Mouse (Mus musculus) urinary bladder, postnatal 4 days (tissue): ENCODE results near the gene Rsc1a1.

Experiments used
- DNase-seq, 2 experiments: peaks; one replicate each; pipeline ENCODE4 v3.0.0; 2021 to 2022; ENCODE audit warnings: low spot score in 2 of 2

Gene Rsc1a1

DNA sequence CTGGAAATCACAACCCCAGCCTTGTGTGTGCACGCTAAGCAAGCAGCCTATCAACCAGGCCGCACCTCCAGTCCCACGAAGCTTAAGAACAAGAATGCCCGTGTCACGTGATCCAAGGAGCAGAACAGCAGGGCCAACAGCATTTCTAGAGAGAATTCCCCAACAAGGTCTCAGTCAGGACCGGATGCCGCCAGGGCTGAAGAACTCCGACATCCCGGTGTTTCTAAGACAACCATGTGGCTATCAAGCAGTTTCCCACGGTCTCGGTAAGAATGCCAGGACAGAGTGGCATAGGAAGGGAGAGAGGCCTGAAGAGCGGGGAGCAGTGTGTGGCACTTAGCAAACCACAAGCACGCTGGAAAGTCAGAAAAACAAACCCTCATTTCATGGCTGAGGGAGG, 31.6 kb downstream of the Rsc1a1 start:
- DNase-seq: no peak

DNA sequence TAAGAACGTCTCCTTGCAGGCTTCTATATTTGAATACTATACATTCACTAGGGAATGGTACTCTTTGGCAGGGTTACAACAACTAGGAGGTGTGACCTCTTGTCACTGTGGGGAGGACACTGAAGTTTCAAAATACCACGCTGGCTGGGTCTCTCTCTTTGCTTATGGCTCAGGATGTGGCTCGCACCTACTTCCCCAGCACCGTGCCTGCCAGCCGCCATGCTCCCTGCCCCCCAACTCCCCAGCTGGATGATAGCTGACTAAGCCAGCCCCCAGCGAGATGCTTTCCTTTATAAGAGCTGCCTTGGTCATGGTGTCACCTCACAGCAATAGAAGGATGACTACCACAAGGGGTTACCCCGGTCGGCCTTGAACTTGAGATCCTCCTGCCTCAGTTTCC, 32.4 kb downstream of the Rsc1a1 start:
- DNase-seq: no peak

DNA sequence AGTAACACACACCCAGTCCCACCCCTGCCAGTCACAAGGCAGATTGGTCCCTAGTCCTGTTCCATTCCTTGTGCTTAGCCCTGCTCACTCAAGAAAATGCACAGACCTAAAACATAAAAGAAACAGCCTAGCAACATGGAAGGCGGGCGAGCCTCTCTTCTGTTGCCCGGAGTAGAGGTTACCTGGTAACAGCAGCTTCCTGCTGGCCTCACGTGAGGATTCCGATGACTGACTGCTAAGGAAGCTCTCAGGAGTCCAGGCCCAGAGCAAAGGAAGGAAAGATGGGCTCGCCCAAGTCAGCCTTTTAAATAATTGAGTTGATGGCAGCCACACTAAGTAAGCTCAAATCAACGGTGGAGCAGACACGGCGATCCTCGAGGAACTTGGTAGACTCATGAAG, 33.5 kb downstream of the Rsc1a1 start:
- no peak for DNase-seq

DNA sequence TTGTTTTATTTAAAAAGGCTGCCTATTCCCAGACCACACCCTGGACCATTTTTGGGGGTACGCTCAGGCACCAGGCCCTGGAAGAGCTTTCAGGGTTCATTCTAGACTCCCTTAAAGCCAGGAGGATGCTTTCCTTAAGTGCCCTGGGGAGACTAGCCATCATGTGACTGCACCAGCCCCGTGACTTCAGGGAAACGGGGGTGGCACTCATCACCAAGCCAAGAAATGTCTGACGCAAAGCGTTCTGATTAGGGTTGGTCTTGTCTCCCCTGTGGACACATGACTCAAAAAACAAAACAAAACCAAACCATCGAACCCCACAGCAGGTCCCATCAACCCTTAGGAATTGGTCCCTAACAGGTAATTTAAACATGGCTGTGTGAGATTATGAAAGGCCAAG, 34.1 kb downstream of the Rsc1a1 start:
- DNase-seq: no peak

DNA sequence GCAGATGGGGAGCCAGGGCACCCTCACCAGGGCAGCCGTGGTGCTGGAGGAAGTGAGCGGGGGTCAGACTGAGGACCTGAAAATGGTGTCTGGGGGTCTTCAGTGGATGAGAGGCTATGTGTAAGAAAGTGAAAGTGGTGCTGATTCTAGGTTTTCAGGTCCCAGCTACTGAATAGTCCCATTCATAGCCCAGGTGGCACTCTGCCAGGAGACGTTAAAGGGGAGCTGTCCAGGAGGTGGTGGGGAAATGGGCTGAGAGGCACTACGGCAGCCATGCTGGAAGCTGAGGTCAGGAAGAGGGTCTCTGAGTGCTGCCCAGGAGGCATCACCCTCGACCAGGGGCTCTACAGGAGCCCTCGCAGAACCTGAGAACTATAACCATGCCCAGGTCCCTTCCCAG, 36.2 kb downstream of the Rsc1a1 start:
- no peak for DNase-seq

DNA sequence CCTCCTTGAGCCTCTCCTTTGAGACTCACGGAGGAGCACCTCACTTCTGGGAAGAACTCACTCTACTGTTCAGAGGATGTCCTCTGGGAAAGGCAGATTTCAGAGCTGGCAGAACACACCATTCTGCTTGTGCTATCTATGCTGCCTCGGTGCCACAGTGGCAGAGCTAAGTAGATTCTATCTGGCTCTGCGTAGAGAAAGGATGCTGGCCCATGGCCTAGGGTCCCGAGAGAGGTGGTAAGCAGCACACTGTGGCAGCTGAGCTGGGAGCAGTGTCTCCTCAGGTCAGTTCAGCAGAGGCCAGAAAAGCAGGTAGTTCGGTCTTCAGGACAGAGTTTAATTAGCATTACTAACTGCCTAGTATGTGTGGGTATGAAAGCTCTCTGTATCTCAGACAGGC, 37.1 kb downstream of the Rsc1a1 start:
- no peak for DNase-seq

DNA sequence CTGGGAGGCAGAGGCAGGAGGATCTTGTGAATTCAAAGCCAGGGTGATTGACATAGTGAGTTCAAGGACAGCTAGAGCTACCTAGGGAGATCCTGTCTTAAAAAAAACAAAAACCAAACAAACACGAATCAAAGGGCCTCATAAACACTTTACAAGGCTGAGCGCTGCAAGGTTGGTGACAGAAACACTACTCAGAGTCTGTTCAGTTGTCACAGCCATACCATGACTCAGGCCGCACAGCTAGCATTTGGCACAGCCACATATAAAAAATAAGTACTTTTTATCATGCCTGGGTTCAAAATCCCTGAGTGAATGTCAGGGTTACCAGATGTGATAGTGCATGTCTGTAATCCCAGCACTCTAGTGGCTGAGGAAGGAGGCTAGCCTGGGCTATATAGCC, 38.2 kb downstream of the Rsc1a1 start:
- no peak for DNase-seq

DNA sequence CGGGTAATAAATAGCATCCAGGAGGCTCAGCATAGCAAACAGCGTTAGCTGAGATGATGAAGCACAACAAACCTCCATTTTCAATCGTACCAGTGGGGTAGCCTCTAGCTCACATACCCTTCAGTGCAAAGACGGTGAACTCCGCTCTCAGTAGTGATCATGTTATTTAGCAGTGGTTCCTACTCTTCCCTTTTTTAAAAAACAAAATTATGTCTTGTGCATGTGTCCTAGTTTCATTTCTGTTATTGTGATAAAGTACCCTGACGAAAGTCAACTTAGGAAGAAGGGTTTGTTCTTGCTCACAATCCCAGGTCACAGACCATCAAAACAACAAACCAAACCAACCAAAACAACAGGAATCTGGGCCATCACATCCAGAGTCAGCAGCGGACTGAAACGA, 39.4 kb downstream of the Rsc1a1 start:
- no peak for DNase-seq

DNA sequence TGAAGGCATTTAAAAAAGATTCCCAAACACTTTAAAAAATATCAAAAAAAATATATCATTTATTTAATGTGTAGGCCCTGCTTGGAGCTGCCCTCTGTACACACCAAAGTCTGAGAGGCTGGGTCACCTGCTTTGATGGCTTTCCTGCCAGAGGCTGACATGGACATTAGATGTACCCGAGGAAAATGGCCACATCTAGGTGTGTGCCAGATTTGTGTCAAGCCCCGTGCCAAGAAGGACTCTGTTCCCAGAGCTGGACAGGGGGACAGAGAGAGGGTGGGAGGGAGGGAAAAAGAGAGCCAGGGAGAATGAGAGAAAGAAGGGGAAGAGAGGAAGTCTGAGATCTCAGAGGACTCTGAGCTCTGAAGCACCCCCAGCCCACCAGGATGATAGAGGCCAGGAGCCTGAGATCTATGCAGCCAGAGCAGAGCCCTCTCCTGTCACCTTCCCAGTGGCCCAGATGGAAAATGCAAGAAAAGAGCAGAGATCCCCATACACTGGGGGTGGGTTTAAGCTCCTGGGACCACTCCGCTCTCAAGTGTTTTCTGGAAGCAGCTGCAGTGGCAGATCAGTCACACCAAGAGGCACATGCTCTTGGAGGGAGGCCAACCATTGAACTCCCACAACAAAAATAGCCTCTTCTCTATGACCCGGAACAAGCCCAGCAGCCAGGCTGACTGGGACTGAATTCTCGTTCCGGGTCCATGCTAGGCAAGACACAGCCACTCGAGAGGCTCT, 42.1 kb downstream of the Rsc1a1 start:
- no peak for DNase-seq

DNA sequence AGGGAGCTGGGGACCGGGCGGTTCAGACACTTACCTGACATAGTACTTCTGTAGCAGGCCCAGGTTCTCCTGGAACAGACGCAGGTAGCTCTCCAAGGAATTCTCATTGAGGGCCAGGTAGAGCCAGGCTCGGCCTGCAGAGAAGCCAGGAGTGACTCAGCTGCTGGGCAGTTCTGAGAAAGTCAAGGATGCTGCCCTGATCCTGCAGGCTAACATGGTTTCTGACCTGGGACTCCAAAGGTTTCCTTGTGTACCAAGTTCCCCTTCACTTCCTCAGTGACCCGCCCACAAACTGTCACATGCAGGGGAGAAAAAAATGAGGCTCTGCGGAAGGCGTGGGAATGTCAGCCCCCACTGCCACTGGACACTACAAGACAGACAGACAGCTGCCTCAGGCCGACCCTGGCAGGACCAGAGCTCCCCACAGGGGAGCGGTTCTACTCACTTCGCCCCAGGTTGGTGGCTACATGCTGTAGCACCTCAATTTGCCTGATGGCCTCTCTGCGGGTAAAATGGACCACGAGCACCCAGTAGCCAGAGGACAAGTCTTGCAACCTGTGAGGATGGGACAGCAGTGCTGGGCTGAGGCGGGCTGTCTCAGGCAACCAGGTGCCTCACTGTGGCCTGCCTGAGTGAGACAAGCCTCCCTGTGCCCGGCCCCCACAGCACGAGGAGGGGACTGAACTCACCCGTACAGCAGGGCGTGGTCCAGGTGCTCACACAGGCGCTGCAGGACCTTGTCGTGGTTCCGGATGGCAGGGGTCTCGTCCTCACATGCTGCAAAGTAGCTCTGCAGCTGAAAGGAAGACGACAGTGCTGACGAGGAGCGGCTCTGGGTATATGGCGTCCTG, 43.2 kb downstream of the Rsc1a1 start:
- DNase-seq: no peak

DNA sequence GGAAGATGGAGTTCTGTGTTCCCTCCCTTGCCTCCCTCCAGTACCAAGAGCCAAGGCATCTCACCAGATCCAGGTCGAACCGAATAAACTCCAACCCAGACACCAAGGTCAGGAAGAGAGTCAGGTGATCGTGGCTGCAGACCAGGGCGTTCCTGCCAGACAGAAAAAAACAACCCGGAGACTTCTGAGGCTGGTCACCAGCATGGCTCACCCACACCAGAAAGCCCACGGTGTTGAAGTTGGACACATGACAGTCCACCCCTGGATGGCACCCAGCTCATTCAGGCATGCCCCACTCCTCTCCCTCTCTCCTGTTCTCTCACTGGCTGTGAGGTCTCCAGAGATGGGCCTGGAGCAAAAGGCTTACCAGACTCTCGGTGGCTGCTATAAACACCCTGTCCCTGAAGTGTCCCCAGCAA, 44.0 kb downstream of the Rsc1a1 start:
- no peak for DNase-seq

DNA sequence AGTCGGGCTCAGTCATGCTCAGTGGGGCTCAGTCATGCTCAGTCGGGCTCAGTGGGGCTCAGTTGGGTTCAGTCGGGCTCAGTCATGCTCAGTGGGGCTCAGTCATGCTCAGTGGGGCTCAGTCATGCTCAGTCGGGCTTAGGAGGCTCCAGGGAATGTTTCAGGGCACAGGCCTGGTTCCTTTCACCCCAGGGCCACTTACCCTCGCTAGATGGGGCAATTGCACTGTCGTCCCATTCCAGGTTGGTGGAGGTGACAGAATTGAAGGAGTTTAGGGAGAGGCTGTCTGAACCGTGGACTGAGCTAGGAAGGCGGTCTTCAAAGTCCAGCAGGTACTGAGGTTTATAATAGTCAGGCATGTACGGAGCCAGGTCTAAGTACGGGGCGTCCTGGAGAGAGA, 45.9 kb downstream of the Rsc1a1 start:
- no peak for DNase-seq

DNA sequence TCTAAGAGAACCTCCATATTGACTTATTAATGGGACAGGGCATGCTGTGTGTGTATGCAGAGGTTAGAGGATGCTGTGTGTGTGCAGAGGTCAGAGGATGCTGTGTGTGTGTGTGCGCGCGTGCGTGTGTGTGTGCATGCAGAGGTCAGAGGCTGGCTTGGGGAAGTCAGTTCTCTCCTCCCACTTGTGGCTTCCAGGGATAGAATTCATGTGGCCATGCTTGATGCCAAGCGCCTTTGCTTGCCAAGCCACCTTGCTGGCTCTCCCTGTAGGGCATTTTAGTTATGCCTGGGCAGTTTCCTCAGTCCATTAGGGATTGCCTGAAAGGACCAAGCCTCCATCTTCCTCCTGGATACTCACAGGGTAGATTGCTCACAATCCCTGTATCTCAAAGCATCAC, 48.7 kb downstream of the Rsc1a1 start:
- DNase-seq: no peak

DNA sequence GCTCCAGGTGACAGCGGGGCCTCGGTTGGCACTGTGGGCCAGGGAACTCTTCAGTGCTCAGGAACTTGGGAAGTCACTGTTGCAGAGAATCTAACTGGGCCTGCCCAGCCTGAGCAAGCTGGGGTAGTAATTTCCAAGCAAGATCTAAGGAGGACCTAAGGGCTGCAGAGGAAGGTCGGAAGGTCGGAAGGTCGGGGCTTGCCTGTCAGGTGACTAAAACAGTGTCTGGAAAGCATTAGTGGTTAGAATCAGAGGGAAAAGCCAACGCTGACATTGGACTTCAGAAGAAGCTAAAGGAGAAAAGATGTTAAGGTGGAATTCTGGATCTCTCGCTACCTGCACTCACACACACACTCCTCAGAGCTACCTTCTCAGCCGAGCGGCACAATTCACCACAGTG, 49.4 kb downstream of the Rsc1a1 start:
- no peak for DNase-seq
